Mouse (Mus musculus) intestine, postnatal 0 days (tissue): ENCODE data around the gene Snrpc. TPM values are rescaled to one million over a fixed set of nuclear protein-coding genes. Genes with fewer than 3 reads are reported as not detected.

Source experiments
- ATAC-seq: fragments of 200-750 bp; cut with Nextera tagmentation; 2 replicates; pipeline ENCODE4 v1.8.0; 2017; ENCODE audit warnings: mild to moderate bottlenecking, moderate TSS enrichment, moderate library complexity
- H3K27ac ChIP-seq: fragments of 300-500 bp; sonication (generic); 2 replicates; pipeline ENCODE4 v1.5.1; 2014; ENCODE audit warnings: mild to moderate bottlenecking, low read depth, low read length, moderate library complexity
- H3K27me3 ChIP-seq: fragments of 300-500 bp; sonication (generic); replicated peaks from 2 replicates; pipeline ENCODE4 v1.6.1; 2014; ENCODE audit warnings: low read length, mixed read lengths; ENCODE audit not compliant: control insufficient read depth, insufficient read depth
- H3K36me3 ChIP-seq: fragments of 300-500 bp; sonication (generic); 2 replicates; pipeline ENCODE4 v1.6.1; 2014; ENCODE audit warnings: mild to moderate bottlenecking, moderate library complexity; ENCODE audit not compliant: control insufficient read depth, insufficient read depth
- H3K4me1 ChIP-seq: fragments of 300-500 bp; sonication (generic); replicated peaks from 2 replicates; pipeline ENCODE4 v1.6.1; 2014; ENCODE audit warnings: antibody characterized with exemption, low read length, mixed read lengths; ENCODE audit not compliant: control insufficient read depth, insufficient read depth
- H3K4me2 ChIP-seq: fragments of 300-500 bp; sonication (generic); replicated peaks from 2 replicates; pipeline ENCODE4 v1.6.1; 2014; ENCODE audit warnings: low read depth, mild to moderate bottlenecking, moderate library complexity
- H3K4me3 ChIP-seq: fragments of 300-500 bp; sonication (generic); 2 replicates; pipeline ENCODE4 v1.5.1; 2014; ENCODE audit warnings: low read depth, low read length
- H3K9ac ChIP-seq: fragments of 300-500 bp; sonication (generic); 2 replicates; pipeline ENCODE4 v1.6.1; 2014; ENCODE audit warnings: mild to moderate bottlenecking, low read depth, low read length
- H3K9me3 ChIP-seq: fragments of 300-500 bp; sonication (generic); 2 replicates; pipeline ENCODE4 v1.6.1; 2016; ENCODE audit warnings: mixed run types; ENCODE audit not compliant: control insufficient read depth
- CTCF ChIP-seq: sonication (generic); IDR thresholded peaks from 2 replicates; pipeline ENCODE4 v1.5.1; 2016; ENCODE audit warnings: low read depth, mild to moderate bottlenecking, control low read depth, antibody characterized with exemption, moderate library complexity
- WGBS: fragments of 180-500 bp; shearing (Covaris S2); extraction: QIAGEN DNeasy Blood & Tissue Kit; methylation state at CpG from one replicate; pipeline ENCODE4 v1.1.7; 2014; 5-methylcytosine and 5-hydroxymethylcytosine counted together
- polyA plus RNA-seq: library from polyadenylated mRNA; unstranded; fragments of >200 nt; fragmentation: Nextera tagmentation; extraction: Ambion mirVana; gene quantifications from 2 replicates; pipeline ENCODE4 v1.2.1, GENCODE M21; 2015

Snrpc gene
- polyA plus RNA-seq, 1 experiment from 2014 or later: 156 TPM

DNA sequence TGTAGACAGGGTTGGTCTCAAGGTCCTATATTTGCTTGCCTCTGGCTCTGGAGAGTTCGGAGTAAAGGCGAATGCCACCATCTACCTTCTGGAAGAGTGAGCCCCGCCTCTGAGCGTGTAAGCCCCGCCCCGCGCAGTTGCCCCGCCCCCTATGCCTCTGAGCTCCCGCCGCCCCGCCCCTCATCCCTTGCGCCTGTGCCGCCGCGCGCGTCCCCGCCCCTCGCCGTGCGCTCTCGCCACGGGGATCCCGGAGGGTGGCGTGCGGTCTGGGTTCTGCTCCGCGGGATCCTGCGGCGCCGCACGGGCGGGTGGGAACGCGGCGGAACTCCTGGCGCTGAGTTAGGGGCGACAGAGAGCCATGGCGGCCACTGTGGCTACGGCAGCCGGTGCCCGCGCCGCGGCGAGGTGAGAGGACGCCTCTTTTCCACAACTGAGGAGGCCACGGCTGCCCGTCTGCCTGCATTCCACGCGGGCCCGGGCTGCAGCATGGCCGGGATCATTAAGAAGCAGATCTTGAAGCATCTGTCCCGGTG is 18.4 kb downstream of the Snrpc start, which contains the start of gene Uhrf1bp1:
Gene Uhrf1bp1 (plus strand): TSS at position 177 of the 533 bp plus-strand sequence.
- Histone ChIP-seq H3K4me1 (peaks cover 7% of the 10 kb centered on the region; the same call in 1 of the 2 replicates), H3K4me3 (peak within 1 kb of the TSS; percentile 95), H3K27me3 (no peaks in the 10 kb centered on the region), H3K9ac (peak within 1 kb of the TSS; percentile 75), H3K27ac (peak within 1 kb of the TSS; percentile 88), H3K4me2 (peak within 1 kb of the TSS; percentile 96), H3K36me3 (peaks cover 24% of the 10 kb centered on the region; the same call in 1 of the 2 replicates), H3K9me3 (no peaks in the 10 kb centered on the region)
- under 1% methylated on average over 54 of the region's 54 CpGs for WGBS
- TF ChIP-seq CTCF: peak; percentile 28; the same call in 1 of the 2 replicates
- peak; percentile 80 for ATAC-seq

DNA sequence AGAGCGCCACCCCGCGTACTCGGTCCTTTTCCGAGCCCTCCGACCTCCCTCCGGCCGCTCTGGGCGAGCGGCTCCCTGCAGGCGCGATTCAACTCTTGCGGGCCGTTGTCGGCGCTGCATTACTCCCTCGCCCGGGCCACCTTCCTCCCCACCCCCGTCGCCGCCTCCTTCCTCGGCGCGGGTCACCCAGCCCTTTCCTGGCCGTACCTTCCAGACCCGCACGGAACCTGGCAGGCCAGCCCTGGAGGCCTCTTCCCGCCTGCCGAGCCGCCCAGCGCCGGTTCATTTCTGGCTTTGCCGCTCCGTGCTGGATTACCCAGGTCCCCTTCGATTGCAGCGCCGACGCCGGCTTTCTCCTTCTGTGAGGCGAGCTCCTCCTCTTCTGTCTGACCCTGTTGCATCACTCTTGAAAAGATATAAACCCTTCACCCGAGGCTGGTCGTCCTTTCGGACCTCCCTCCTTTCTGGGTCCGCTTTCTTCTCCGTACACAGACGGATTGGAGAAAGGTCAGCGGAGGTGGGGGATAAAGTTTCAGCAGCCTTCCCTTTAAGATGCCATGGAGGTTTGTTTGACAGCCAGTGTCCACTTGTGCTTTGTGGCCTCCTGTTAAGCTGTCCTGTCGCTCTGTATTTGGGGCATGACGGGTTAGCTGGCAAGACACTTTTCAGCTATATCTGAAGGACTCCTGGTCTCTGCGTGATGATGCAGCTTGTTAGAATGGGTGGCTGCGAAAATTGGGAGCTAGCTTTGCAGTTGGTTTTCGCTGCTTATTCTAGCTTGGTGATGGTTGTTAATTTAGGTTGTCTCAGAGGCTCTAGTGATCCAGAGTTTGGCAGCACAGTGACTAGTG is 19.1 kb downstream of the Snrpc start:
- Histone ChIP-seq H3K4me1 (peaks cover 7% of the 10 kb centered on the region; the same call in 1 of the 2 replicates), H3K27me3 (no peaks in the 10 kb centered on the region), H3K9me3 (no peaks in the 10 kb centered on the region), H3K4me2 (peak overlapping the region; percentile 96), H3K36me3 (peaks cover 20% of the 10 kb centered on the region; the same call in 1 of the 2 replicates), H3K9ac (peak overlapping the region; percentile 75), H3K4me3 (peak overlapping the region; percentile 95), H3K27ac (peak overlapping the region; percentile 88)
- 2% methylated on average over 52 of the region's 52 CpGs for WGBS
- ATAC-seq: peak; percentile 64
- TF ChIP-seq CTCF: no peak

- H3K36me3 ChIP-seq: peaks cover 12% of the 10 kb centered on the region; the same call in 1 of the 2 replicates
- no peak overlapping the region for H3K27ac ChIP-seq
- peak overlapping the region; percentile 96 for H3K4me2 ChIP-seq
- peak overlapping the region; percentile 95 for H3K4me3 ChIP-seq
- ATAC-seq: no peak
- H3K9ac ChIP-seq: 0 out of 2 replicates have a peak overlapping the region, but pooled peaks have one; percentile 26
- TF ChIP-seq CTCF: no peak
- WGBS: 33% methylated on average over 11 of the region's 11 CpGs
- H3K27me3 ChIP-seq: no peaks in the 10 kb centered on the region
- H3K9me3 ChIP-seq: no peaks in the 10 kb centered on the region
- peaks cover 7% of the 10 kb centered on the region; the same call in 1 of the 2 replicates for H3K4me1 ChIP-seq
Measured at GRCm38 (mm10) chr17:27857649-27858475, 19.9 kb downstream of the Snrpc start.

DNA sequence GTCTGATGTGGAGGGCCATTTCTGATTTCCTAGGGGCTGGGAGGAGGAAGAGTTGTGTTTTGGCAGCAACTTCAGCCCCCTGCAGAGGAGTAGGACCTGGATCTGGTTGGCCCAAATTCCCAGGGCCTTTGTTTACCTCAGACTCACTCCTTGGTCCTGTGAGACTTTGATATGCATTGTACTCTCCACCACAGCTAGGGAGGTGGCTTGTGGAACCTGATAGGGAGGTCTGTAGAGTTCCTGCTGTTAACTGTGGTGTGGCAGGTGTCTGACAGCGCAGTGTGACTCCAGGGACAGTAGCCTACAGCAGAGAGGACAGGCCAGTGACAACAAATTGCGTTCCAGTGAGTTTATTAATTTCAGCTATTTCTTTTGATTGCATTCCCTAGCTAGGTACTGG is 21.2 kb downstream of the Snrpc start:
- Histone ChIP-seq H3K9me3 (no peaks in the 10 kb centered on the region), H3K27me3 (no peaks in the 10 kb centered on the region), H3K36me3 (peaks cover 4% of the 10 kb centered on the region; the same call in 1 of the 2 replicates), H3K4me3 (no peak overlapping the region), H3K4me2 (no peak overlapping the region), H3K27ac (no peak overlapping the region), H3K9ac (no peak overlapping the region), H3K4me1 (peaks cover 7% of the 10 kb centered on the region; the same call in 1 of the 2 replicates)
- no peak for TF ChIP-seq CTCF
- 56% methylated on average over 2 of the region's 2 CpGs for WGBS
- no peak for ATAC-seq

DNA sequence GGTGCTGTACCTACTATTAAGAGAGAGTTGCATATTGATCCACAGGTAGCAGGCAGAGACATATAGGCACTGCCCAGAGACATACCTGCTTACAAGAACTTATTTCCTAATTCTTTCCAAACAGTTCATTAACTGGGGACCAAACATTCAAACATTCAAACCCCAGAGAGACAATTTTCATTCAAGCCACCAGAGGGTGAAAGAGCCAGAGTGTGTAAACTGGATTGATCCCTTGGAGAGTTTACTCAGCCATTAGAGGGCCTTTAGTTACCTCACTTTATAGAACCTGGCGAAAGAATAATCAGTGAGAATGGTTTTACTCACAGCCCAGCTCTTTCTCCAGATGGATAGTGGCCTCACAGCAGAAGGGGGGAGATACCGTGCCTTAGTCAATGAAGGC is 27.5 kb downstream of the Snrpc start:
- no peak overlapping the region for H3K4me2 ChIP-seq
- H3K4me3 ChIP-seq: no peak overlapping the region
- H3K9me3 ChIP-seq: no peaks in the 10 kb centered on the region
- no peak overlapping the region for H3K9ac ChIP-seq
- no peak overlapping the region for H3K27ac ChIP-seq
- H3K27me3 ChIP-seq: no peaks in the 10 kb centered on the region
- no peak for ATAC-seq
- 61% methylated on average over 2 of the region's 2 CpGs for WGBS
- TF ChIP-seq CTCF: peak; percentile 53
- H3K36me3 ChIP-seq: no peaks in the 10 kb centered on the region
- no peaks in the 10 kb centered on the region for H3K4me1 ChIP-seq
